Mouse (Mus musculus) thymus, postnatal 10 days (tissue): ENCODE measurements at regions not wholly inside any gene's neighbourhood (a gene's known extent, or its start where the extent isn't known, plus 50 kb on each side); places are given as distances from the start of the nearest gene placed in this dataset.

Experiments
- DNase-seq, 2 experiments: peaks; one replicate each; pipeline ENCODE4 v3.0.0; 2021; ENCODE audit warnings: low spot score in 2 of 2

- no peak for DNase-seq
Measured at GRCm38 (mm10) chr7:135888598-135888997, 172.4 kb upstream of the Mki67 start.

- DNase-seq = peak in 1 of 2 experiments; percentile 7
Measured at GRCm38 (mm10) chr7:135889016-135889726, 173.0 kb upstream of the Mki67 start.

GRCm38 (mm10) chr7:135898876-135899275 lies 182.7 kb upstream of the Mki67 start:
- DNase-seq = no peak

GRCm38 (mm10) chr7:135899765-135900164 lies 183.6 kb upstream of the Mki67 start:
- no peak for DNase-seq

- no peak for DNase-seq
Measured at GRCm38 (mm10) chr7:135900861-135901321, 184.7 kb upstream of the Mki67 start.

GRCm38 (mm10) chr7:135902106-135903055 lies 186.2 kb upstream of the Mki67 start:
- DNase-seq = no peak

GRCm38 (mm10) chr7:135911376-135911775 lies 195.2 kb upstream of the Mki67 start:
- DNase-seq = no peak

GRCm38 (mm10) chr7:135913923-135914634 lies 197.9 kb upstream of the Mki67 start:
- no peak for DNase-seq

- DNase-seq = no peak
Measured at GRCm38 (mm10) chr7:135923876-135924275, 207.7 kb upstream of the Mki67 start.

GRCm38 (mm10) chr7:135924641-135925040 lies 208.5 kb upstream of the Mki67 start:
- no peak for DNase-seq

- no peak for DNase-seq
Measured at GRCm38 (mm10) chr7:135930091-135930490, 213.9 kb upstream of the Mki67 start.

GRCm38 (mm10) chr7:135932595-135933175 lies 216.5 kb upstream of the Mki67 start:
- no peak for DNase-seq

- no peak for DNase-seq
Measured at GRCm38 (mm10) chr7:135935180-135935579, 219.0 kb upstream of the Mki67 start.

- DNase-seq = no peak
Measured at GRCm38 (mm10) chr7:135937465-135937864, 221.3 kb upstream of the Mki67 start.

- DNase-seq = no peak
Measured at GRCm38 (mm10) chr7:135939341-135939740, 223.2 kb upstream of the Mki67 start.

- no peak for DNase-seq
Measured at GRCm38 (mm10) chr7:135942826-135943225, 226.7 kb upstream of the Mki67 start.

- no peak for DNase-seq
Measured at GRCm38 (mm10) chr7:135946071-135946646, 230.0 kb upstream of the Mki67 start.

- no peak for DNase-seq
Measured at GRCm38 (mm10) chr7:135961026-135961425, 244.9 kb upstream of the Mki67 start.

- no peak for DNase-seq
Measured at GRCm38 (mm10) chr7:135965528-135965927, 249.4 kb upstream of the Mki67 start.

GRCm38 (mm10) chr7:135966231-135966630 lies 250.1 kb upstream of the Mki67 start:
- DNase-seq = no peak

GRCm38 (mm10) chr7:135968638-135969037 lies 252.5 kb upstream of the Mki67 start:
- no peak for DNase-seq
